Mouse (Mus musculus) hindbrain, embryonic 10.5 days (tissue): ENCODE measurements at regions not wholly inside any gene's neighbourhood (a gene's known extent, or its start where the extent isn't known, plus 50 kb on each side); places are given as distances from the start of the nearest gene placed in this dataset.
"Not testable (repeated sequence)": the region's sequence is repeated elsewhere in the genome, so short reads cannot be mapped to it uniquely, and the experiment has no call there.

Experiments
- DNase-seq: peaks from one replicate; pipeline ENCODE4 v3.0.0-alpha.2; 2017; ENCODE audit warnings: low spot score
- H3K27ac ChIP-seq: fragments of 300-500 bp; sonication (generic); 2 replicates; pipeline ENCODE4 v1.5.1; 2016; ENCODE audit warnings: mild to moderate bottlenecking, moderate library complexity
- H3K27me3 ChIP-seq: fragments of 300-500 bp; sonication (generic); 2 replicates; pipeline ENCODE4 v1.6.1; 2016; ENCODE audit warnings: mild to moderate bottlenecking; ENCODE audit not compliant: poor library complexity, insufficient read depth, severe bottlenecking
- H3K36me3 ChIP-seq: fragments of 300-500 bp; sonication (generic); 2 replicates; pipeline ENCODE4 v1.6.1; 2016; ENCODE audit warnings: mild to moderate bottlenecking, moderate library complexity
- H3K4me1 ChIP-seq: fragments of 300-500 bp; sonication (generic); replicated peaks from 2 replicates; pipeline ENCODE4 v1.6.1; 2016; ENCODE audit warnings: mild to moderate bottlenecking
- H3K4me3 ChIP-seq: fragments of 300-500 bp; sonication (generic); 2 replicates; pipeline ENCODE4 v1.5.1; 2016; ENCODE audit warnings: mild to moderate bottlenecking, moderate library complexity
- H3K9me3 ChIP-seq: fragments of 300-500 bp; sonication (generic); 2 replicates; pipeline ENCODE4 v1.6.1; 2016; ENCODE audit warnings: mild to moderate bottlenecking, moderate library complexity
- WGBS: fragments of 180-500 bp; shearing (Covaris S2); methylation state at CpG from one replicate; pipeline ENCODE4 v1.1.7; 2016; 5-methylcytosine and 5-hydroxymethylcytosine counted together

- not testable (repeated sequence) for H3K36me3 ChIP-seq, H3K4me3 ChIP-seq, H3K4me1 ChIP-seq, H3K9me3 ChIP-seq, H3K27me3 ChIP-seq, DNase-seq, H3K27ac ChIP-seq
- WGBS, result 79% methylated on average over 2 of the region's 2 CpGs
These were observed 192.4 kb downstream of the Osr1 start for GRCm38 (mm10) chr12:9762291-9762811.

GRCm38 (mm10) chr12:9762842-9763241 is 192.9 kb downstream of the Osr1 start:
- no peak overlapping the region for H3K4me3 ChIP-seq
- 88% methylated on average over 2 of the region's 2 CpGs for WGBS
- H3K27me3 ChIP-seq, result no peaks in the 10 kb centered on the region
- H3K4me1 ChIP-seq, result no peaks in the 10 kb centered on the region
- H3K9me3 ChIP-seq, result no peaks in the 10 kb centered on the region
- H3K36me3 ChIP-seq, result no peaks in the 10 kb centered on the region
- DNase-seq, result no peak
- no peak overlapping the region for H3K27ac ChIP-seq

- WGBS, result 74% methylated on average over 4 of the region's 4 CpGs
- no peak for DNase-seq
- Histone ChIP-seq H3K27ac (no peak overlapping the region), H3K4me1 (no peaks in the 10 kb centered on the region), H3K36me3 (no peaks in the 10 kb centered on the region), H3K27me3 (no peaks in the 10 kb centered on the region), H3K4me3 (no peak overlapping the region), H3K9me3 (no peaks in the 10 kb centered on the region)
These were observed 201.0 kb downstream of the Osr1 start for GRCm38 (mm10) chr12:9770908-9771307.

- Histone ChIP-seq H3K27ac (no peak overlapping the region), H3K27me3 (no peaks in the 10 kb centered on the region), H3K9me3 (no peaks in the 10 kb centered on the region), H3K4me1 (no peaks in the 10 kb centered on the region), H3K4me3 (no peak overlapping the region), H3K36me3 (no peaks in the 10 kb centered on the region)
- no peak for DNase-seq
- 95% methylated on average over 1 of the region's 1 CpGs for WGBS
These were observed 203.0 kb downstream of the Osr1 start for GRCm38 (mm10) chr12:9772875-9773274.

- no peak for DNase-seq
- WGBS, result 72% methylated on average over 3 of the region's 3 CpGs
- H3K36me3 ChIP-seq, result no peaks in the 10 kb centered on the region
- H3K9me3 ChIP-seq, result no peaks in the 10 kb centered on the region
- H3K27ac ChIP-seq, result no peak overlapping the region
- H3K27me3 ChIP-seq, result no peaks in the 10 kb centered on the region
- H3K4me1 ChIP-seq, result no peaks in the 10 kb centered on the region
- H3K4me3 ChIP-seq, result no peak overlapping the region
These were observed 232.4 kb downstream of the Osr1 start for GRCm38 (mm10) chr12:9802284-9802683.

- no peak for DNase-seq
- Histone ChIP-seq H3K27ac (no peak overlapping the region), H3K4me3 (no peak overlapping the region), H3K4me1 (no peaks in the 10 kb centered on the region), H3K27me3 (no peaks in the 10 kb centered on the region), H3K9me3 (no peaks in the 10 kb centered on the region), H3K36me3 (no peaks in the 10 kb centered on the region)
- 75% methylated on average over 1 of the region's 1 CpGs for WGBS
These were observed 237.5 kb downstream of the Osr1 start for GRCm38 (mm10) chr12:9807406-9807805.

- DNase-seq, result no peak
- WGBS, result 58% methylated on average over 3 of the region's 3 CpGs
- Histone ChIP-seq H3K4me3 (no peak overlapping the region), H3K4me1 (no peaks in the 10 kb centered on the region), H3K9me3 (no peaks in the 10 kb centered on the region), H3K27ac (no peak overlapping the region), H3K27me3 (no peaks in the 10 kb centered on the region), H3K36me3 (no peaks in the 10 kb centered on the region)
These were observed 263.4 kb downstream of the Osr1 start for GRCm38 (mm10) chr12:9833273-9833672.

GRCm38 (mm10) chr12:9839198-9839845 is 269.4 kb downstream of the Osr1 start:
- no peaks in the 10 kb centered on the region for H3K4me1 ChIP-seq
- H3K27ac ChIP-seq, result no peak overlapping the region
- no peaks in the 10 kb centered on the region for H3K36me3 ChIP-seq
- WGBS, result 72% methylated on average over 5 of the region's 5 CpGs
- no peaks in the 10 kb centered on the region for H3K9me3 ChIP-seq
- H3K27me3 ChIP-seq, result no peaks in the 10 kb centered on the region
- DNase-seq, result no peak
- no peak overlapping the region for H3K4me3 ChIP-seq

- Histone ChIP-seq H3K9me3 (no peaks in the 10 kb centered on the region), H3K27me3 (no peaks in the 10 kb centered on the region), H3K36me3 (no peaks in the 10 kb centered on the region), H3K27ac (no peak overlapping the region), H3K4me1 (no peaks in the 10 kb centered on the region), H3K4me3 (no peak overlapping the region)
- DNase-seq, result no peak
- WGBS, result 87% methylated on average over 2 of the region's 2 CpGs
These were observed 270.0 kb downstream of the Osr1 start for GRCm38 (mm10) chr12:9839949-9840348.

GRCm38 (mm10) chr12:9847034-9847433 is 277.1 kb downstream of the Osr1 start:
- no peaks in the 10 kb centered on the region for H3K27me3 ChIP-seq
- no peaks in the 10 kb centered on the region for H3K4me1 ChIP-seq
- H3K27ac ChIP-seq, result no peak overlapping the region
- 69% methylated on average over 2 of the region's 2 CpGs for WGBS
- H3K9me3 ChIP-seq, result no peaks in the 10 kb centered on the region
- no peaks in the 10 kb centered on the region for H3K36me3 ChIP-seq
- no peak overlapping the region for H3K4me3 ChIP-seq
- DNase-seq, result no peak

GRCm38 (mm10) chr12:9847465-9848205 is 277.7 kb downstream of the Osr1 start:
- no peak for DNase-seq
- 91% methylated on average over 7 of the region's 7 CpGs for WGBS
- no peaks in the 10 kb centered on the region for H3K9me3 ChIP-seq

GRCm38 (mm10) chr12:9855503-9856024 is 285.6 kb downstream of the Osr1 start:
- DNase-seq, result no peak
- H3K27ac ChIP-seq, result no peak overlapping the region
- H3K27me3 ChIP-seq, result no peaks in the 10 kb centered on the region
- no peaks in the 10 kb centered on the region for H3K9me3 ChIP-seq
- no peaks in the 10 kb centered on the region for H3K4me1 ChIP-seq
- no peaks in the 10 kb centered on the region for H3K36me3 ChIP-seq
- H3K4me3 ChIP-seq, result no peak overlapping the region
- 78% methylated on average over 3 of the region's 3 CpGs for WGBS

More at GRCm38 (mm10) chr12:9847465-9848205, 277.7 kb downstream of the Osr1 start:
- H3K4me1 ChIP-seq, result no peaks in the 10 kb centered on the region
- H3K27me3 ChIP-seq, result no peaks in the 10 kb centered on the region
- no peak overlapping the region for H3K27ac ChIP-seq
- H3K36me3 ChIP-seq, result no peaks in the 10 kb centered on the region
- no peak overlapping the region for H3K4me3 ChIP-seq

GRCm38 (mm10) chr12:9856128-9856621 is 286.3 kb downstream of the Osr1 start:
- H3K27ac ChIP-seq, result no peak overlapping the region
- H3K4me3 ChIP-seq, result no peak overlapping the region
- H3K4me1 ChIP-seq, result no peaks in the 10 kb centered on the region
- H3K9me3 ChIP-seq, result no peaks in the 10 kb centered on the region
- no peaks in the 10 kb centered on the region for H3K27me3 ChIP-seq
- no peak for DNase-seq
- WGBS, result 91% methylated on average over 8 of the region's 8 CpGs
- H3K36me3 ChIP-seq, result no peaks in the 10 kb centered on the region
